Mouse (Mus musculus) midbrain, embryonic 14.5 days (tissue): ENCODE results near the gene Scarb1. TPM values are rescaled to one million over a fixed set of nuclear protein-coding genes. Genes with fewer than 3 reads are reported as not detected.

ENCODE experiments used
- ATAC-seq: fragments of 200-750 bp; cut with Nextera tagmentation; 2 replicates; pipeline ENCODE4 v1.8.0; 2017; ENCODE audit warnings: moderate number of reproducible peaks, moderate library complexity; ENCODE audit not compliant: low FRiP score, low TSS enrichment
- DNase-seq: peaks from one replicate; pipeline ENCODE4 v3.0.0-alpha.2; 2015
- H3K27ac ChIP-seq: fragments of 300-500 bp; sonication (generic); replicated peaks from 2 replicates; pipeline ENCODE4 v1.5.1; 2014; ENCODE audit warnings: mild to moderate bottlenecking, low read depth, low read length, moderate library complexity
- H3K27me3 ChIP-seq: fragments of 300-500 bp; sonication (generic); 2 replicates; pipeline ENCODE4 v1.6.1; 2014; ENCODE audit warnings: low read length, control low read depth, mixed read lengths; ENCODE audit not compliant: control insufficient read depth, insufficient read depth
- H3K36me3 ChIP-seq: fragments of 300-500 bp; sonication (generic); 2 replicates; pipeline ENCODE4 v1.6.1; 2014; ENCODE audit warnings: low read length, control low read depth; ENCODE audit not compliant: control insufficient read depth, insufficient read depth
- H3K4me1 ChIP-seq: fragments of 300-500 bp; sonication (generic); 2 replicates; pipeline ENCODE4 v1.6.1; 2014; ENCODE audit warnings: mild to moderate bottlenecking, antibody characterized with exemption, low read length, control low read depth; ENCODE audit not compliant: control insufficient read depth, insufficient read depth
- H3K4me2 ChIP-seq: fragments of 300-500 bp; sonication (generic); 2 replicates; pipeline ENCODE4 v1.6.1; 2014; ENCODE audit warnings: mild to moderate bottlenecking, low read length, moderate library complexity
- H3K4me3 ChIP-seq: fragments of 300-500 bp; sonication (generic); replicated peaks from 2 replicates; pipeline ENCODE4 v1.5.1; 2014; ENCODE audit warnings: low read depth, low read length
- H3K9ac ChIP-seq: fragments of 300-500 bp; sonication (generic); replicated peaks from 2 replicates; pipeline ENCODE4 v1.6.1; 2014; ENCODE audit warnings: mild to moderate bottlenecking, low read length, moderate library complexity
- H3K9me3 ChIP-seq: fragments of 300-500 bp; sonication (generic); 2 replicates; pipeline ENCODE4 v1.6.1; 2016; ENCODE audit warnings: low read length, control low read depth, mixed read lengths; ENCODE audit not compliant: control insufficient read depth
- WGBS: fragments of 180-500 bp; shearing (Covaris S2); extraction: QIAGEN DNeasy Blood & Tissue Kit; methylation state at CpG from one replicate; pipeline ENCODE4 v1.1.7; 2014; 5-methylcytosine and 5-hydroxymethylcytosine counted together
- polyA plus RNA-seq: library from polyadenylated mRNA; unstranded; fragments of >200 nt; fragmentation: Nextera tagmentation; extraction: Ambion mirVana; gene quantifications from 2 replicates; pipeline ENCODE4 v1.2.1, GENCODE M21; 2014

The Scarb1 gene
- polyA plus RNA-seq, 1 experiment from 2014 or later: 26.8 TPM

DNA sequence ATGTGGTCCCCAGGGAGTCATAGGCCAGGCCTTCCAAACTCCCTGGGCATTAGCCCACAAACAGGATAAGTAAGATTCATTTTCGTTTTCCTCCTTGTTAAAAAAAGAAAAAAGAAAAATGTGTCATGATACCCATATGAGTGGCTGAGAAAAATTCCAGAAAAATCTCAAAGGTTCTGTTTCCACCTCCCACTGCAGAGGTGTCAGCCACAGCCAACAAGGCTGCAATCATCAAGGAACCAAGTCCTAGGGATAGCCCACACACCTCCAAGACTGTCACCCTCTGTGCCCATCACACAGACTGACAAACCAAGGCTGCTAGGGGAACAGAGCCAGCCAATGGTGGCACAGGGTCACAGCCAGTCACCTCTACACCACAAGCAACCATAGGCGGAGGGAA, 111.8 kb downstream of the Scarb1 start:
- Histone ChIP-seq H3K9me3 (no peaks in the 10 kb centered on the region), H3K4me2 (no peak overlapping the region), H3K4me1 (peaks cover 10% of the 10 kb centered on the region; the same call in 1 of the 2 replicates), H3K27me3 (no peaks in the 10 kb centered on the region), H3K36me3 (no peaks in the 10 kb centered on the region), H3K27ac (no peak overlapping the region), H3K4me3 (no peak overlapping the region), H3K9ac (no peak overlapping the region)
- 79% methylated on average over 2 of the region's 2 CpGs for WGBS
- DNase-seq (no peak), ATAC-seq (no peak)

DNA sequence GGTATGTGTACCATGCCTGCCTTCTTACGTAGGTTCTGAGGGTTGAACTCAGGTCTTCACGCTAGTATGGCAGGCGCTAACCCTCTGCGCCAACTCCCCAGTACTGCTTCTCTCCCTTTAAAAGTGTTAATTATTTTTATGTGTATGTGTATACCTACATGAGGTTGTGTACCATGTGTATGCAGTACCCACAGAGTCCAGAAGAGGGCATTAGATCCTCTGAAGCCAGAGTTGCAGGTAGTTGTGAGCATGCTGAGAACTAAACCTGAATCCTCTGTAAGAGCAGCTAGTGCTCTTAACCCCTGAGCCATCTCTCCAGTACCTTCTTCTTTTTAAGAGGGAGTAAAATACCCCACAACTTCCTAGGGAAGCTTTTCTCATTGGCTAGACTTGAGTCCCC, 113.2 kb downstream of the Scarb1 start:
- DNase-seq (no peak), ATAC-seq (no peak)
- 97% methylated on average over 4 of the region's 4 CpGs for WGBS
- H3K27ac ChIP-seq: no peak overlapping the region
- no peaks in the 10 kb centered on the region for H3K9me3 ChIP-seq
- H3K9ac ChIP-seq: no peak overlapping the region
- H3K4me3 ChIP-seq: no peak overlapping the region
- H3K4me1 ChIP-seq: peaks cover 10% of the 10 kb centered on the region; the same call in 1 of the 2 replicates
- no peaks in the 10 kb centered on the region for H3K36me3 ChIP-seq
- H3K27me3 ChIP-seq: no peaks in the 10 kb centered on the region
- H3K4me2 ChIP-seq: no peak overlapping the region

Other genes with a start within 250 kb of the Scarb1 start
- gene Ncor2, start 161.9 kb downstream of the Scarb1 start, polyA plus RNA-seq: 23.7 and 24.0 TPM in 2 replicates
- gene Gm10382, start 48.2 kb upstream of the Scarb1 start, polyA plus RNA-seq: 0.42 and 0.58 TPM in 2 replicates
- gene Ubc, start 49.1 kb upstream of the Scarb1 start, polyA plus RNA-seq: 1,251 and 1,332 TPM in 2 replicates
- 8.5 and 9.8 TPM in 2 replicates for gene Dhx37, start 93.0 kb upstream of the Scarb1 start, polyA plus RNA-seq
- gene Bri3bp, start 100.5 kb upstream of the Scarb1 start, polyA plus RNA-seq: 26.8 and 37.8 TPM in 2 replicates
- gene Aacs, start 134.7 kb upstream of the Scarb1 start, polyA plus RNA-seq: 63.6 and 71.3 TPM in 2 replicates
- gene Tmem132b, start 190.7 kb upstream of the Scarb1 start, polyA plus RNA-seq: 4.9 and 6.2 TPM in 2 replicates